Mouse (Mus musculus) stomach, postnatal 0 days (tissue): ENCODE measurements around the gene Serinc5. TPM values are rescaled to one million over a fixed set of nuclear protein-coding genes. Genes with fewer than 3 reads are reported as not detected.
A peak's percentile ranks its signal among the peaks of the same experiment; 100 is the strongest.

Experiments used
- ATAC-seq: fragments of 200-750 bp; cut with Nextera tagmentation; 2 replicates; pipeline ENCODE4 v1.8.0; 2017; ENCODE audit not compliant: low FRiP score, low TSS enrichment
- DNase-seq: peaks from one replicate; pipeline ENCODE4 v3.0.0-alpha.2; 2016; ENCODE audit warnings: low spot score
- H3K27ac ChIP-seq: fragments of 300-500 bp; sonication (generic); replicated peaks from 2 replicates; pipeline ENCODE4 v1.5.1; 2014; ENCODE audit warnings: mild to moderate bottlenecking, control low read depth
- H3K27me3 ChIP-seq: fragments of 300-500 bp; sonication (generic); 2 replicates; pipeline ENCODE4 v1.6.1; 2014; ENCODE audit warnings: low read length; ENCODE audit not compliant: control insufficient read depth, insufficient read depth
- H3K36me3 ChIP-seq: fragments of 300-500 bp; sonication (generic); 2 replicates; pipeline ENCODE4 v1.6.1; 2014; ENCODE audit warnings: low read length, mixed read lengths; ENCODE audit not compliant: control insufficient read depth, insufficient read depth
- H3K4me1 ChIP-seq: fragments of 300-500 bp; sonication (generic); replicated peaks from 2 replicates; pipeline ENCODE4 v1.6.1; 2014; ENCODE audit warnings: antibody characterized with exemption; ENCODE audit not compliant: control insufficient read depth, insufficient read depth
- H3K4me2 ChIP-seq: fragments of 300-500 bp; sonication (generic); replicated peaks from 2 replicates; pipeline ENCODE4 v1.6.1; 2014; ENCODE audit warnings: low read depth, mild to moderate bottlenecking, control low read depth, moderate library complexity
- H3K4me3 ChIP-seq: fragments of 300-500 bp; sonication (generic); 2 replicates; pipeline ENCODE4 v1.5.1; 2014; ENCODE audit warnings: low read depth, low read length, control low read depth
- H3K9ac ChIP-seq: fragments of 300-500 bp; sonication (generic); 2 replicates; pipeline ENCODE4 v1.6.1; 2014; ENCODE audit warnings: mild to moderate bottlenecking, low read length, control low read depth, mixed read lengths
- H3K9me3 ChIP-seq: fragments of 300-500 bp; sonication (generic); 2 replicates; pipeline ENCODE4 v1.6.1; 2016; ENCODE audit warnings: low read length; ENCODE audit not compliant: control insufficient read depth
- CTCF ChIP-seq: IDR thresholded peaks from 2 replicates; pipeline ENCODE4 v1.5.1; 2016; ENCODE audit warnings: antibody characterized with exemption, low read depth, mild to moderate bottlenecking, moderate library complexity
- EP300 ChIP-seq: optimal IDR thresholded peaks from 2 replicates; pipeline ENCODE3; 2016; ENCODE audit warnings: antibody characterized with exemption
- WGBS: fragments of 180-500 bp; shearing (Covaris S2); extraction: QIAGEN DNeasy Blood & Tissue Kit; methylation state at CpG from one replicate; pipeline ENCODE4 v1.1.7; 2014; 5-methylcytosine and 5-hydroxymethylcytosine counted together
- polyA plus RNA-seq: library from polyadenylated mRNA; unstranded; fragments of >200 nt; fragmentation: Nextera tagmentation; extraction: Ambion mirVana; gene quantifications from 2 replicates; pipeline ENCODE4 v1.2.1, GENCODE M21; 2015

Serinc5 gene
- 14.5 and 16.0 TPM in 2 replicates for polyA plus RNA-seq

- Histone ChIP-seq H3K4me3 (peak within 1 kb of the TSS; percentile 89), H3K9me3 (no peaks in the 10 kb centered on the region), H3K27me3 (no peaks in the 10 kb centered on the region), H3K27ac (peak within 1 kb of the TSS; percentile 97), H3K4me1 (peaks cover 2% of the 10 kb centered on the region; the same call in 1 of the 2 replicates), H3K9ac (peak within 1 kb of the TSS; percentile 92), H3K36me3 (no peaks in the 10 kb centered on the region), H3K4me2 (peak within 1 kb of the TSS; percentile 94)
- TF ChIP-seq EP300 (no peak), CTCF (peak; percentile 31)
- ATAC-seq: peak; percentile 94
- DNase-seq: peak; percentile 98
- under 1% methylated on average over 55 of the region's 55 CpGs for WGBS
Observed at GRCm38 (mm10) chr13:92610311-92611221, at the start of gene Serinc5. TSS of gene Serinc5 (plus strand) at chr13:92611091.

GRCm38 (mm10) chr13:92576072-92576471 is 34.8 kb upstream of the Serinc5 start, which contains the start of gene Spz1:
TSS of gene Spz1 (minus strand) at chr13:92576172.
- Histone ChIP-seq H3K9me3 (no peaks in the 10 kb centered on the region), H3K4me2 (no peak within 1 kb of the TSS), H3K27ac (no peak within 1 kb of the TSS), H3K4me1 (no peaks in the 10 kb centered on the region), H3K27me3 (no peaks in the 10 kb centered on the region), H3K9ac (no peak within 1 kb of the TSS), H3K36me3 (no peaks in the 10 kb centered on the region), H3K4me3 (no peak within 1 kb of the TSS)
- ATAC-seq (no peak), DNase-seq (no peak)
- TF ChIP-seq EP300 (no peak), CTCF (no peak)

GRCm38 (mm10) chr13:92576688-92577087 is 34.2 kb upstream of the Serinc5 start:
- no peak overlapping the region for H3K9ac ChIP-seq
- H3K4me1 ChIP-seq: no peaks in the 10 kb centered on the region
- WGBS: 60% methylated on average over 6 of the region's 6 CpGs
- no peak overlapping the region for H3K4me2 ChIP-seq
- H3K36me3 ChIP-seq: no peaks in the 10 kb centered on the region
- ATAC-seq (no peak), DNase-seq (no peak)
- TF ChIP-seq CTCF: no peak
- TF ChIP-seq EP300: no peak
- no peak overlapping the region for H3K4me3 ChIP-seq
- no peaks in the 10 kb centered on the region for H3K27me3 ChIP-seq
- H3K27ac ChIP-seq: no peak overlapping the region
- H3K9me3 ChIP-seq: no peaks in the 10 kb centered on the region

- WGBS: 82% methylated on average over 4 of the region's 4 CpGs
- Histone ChIP-seq H3K9me3 (no peaks in the 10 kb centered on the region), H3K27me3 (no peaks in the 10 kb centered on the region), H3K27ac (no peak overlapping the region), H3K36me3 (no peaks in the 10 kb centered on the region), H3K4me3 (no peak overlapping the region), H3K4me2 (no peak overlapping the region), H3K9ac (no peak overlapping the region), H3K4me1 (no peaks in the 10 kb centered on the region)
- DNase-seq (no peak), ATAC-seq (no peak)
- TF ChIP-seq CTCF (no peak), EP300 (no peak)
Observed at GRCm38 (mm10) chr13:92578210-92578609, 32.7 kb upstream of the Serinc5 start.

GRCm38 (mm10) chr13:92580220-92581043 is 30.5 kb upstream of the Serinc5 start:
- DNase-seq (peak; percentile 75), ATAC-seq (peak; percentile 58; the same call in 1 of the 2 replicates)
- Histone ChIP-seq H3K9me3 (no peaks in the 10 kb centered on the region), H3K4me3 (no peak overlapping the region), H3K4me2 (no peak overlapping the region), H3K36me3 (no peaks in the 10 kb centered on the region), H3K4me1 (no peaks in the 10 kb centered on the region), H3K27me3 (no peaks in the 10 kb centered on the region), H3K27ac (no peak overlapping the region), H3K9ac (no peak overlapping the region)
- WGBS: 16% methylated on average over 10 of the region's 10 CpGs
- TF ChIP-seq CTCF (peak; percentile 89), EP300 (no peak)
